ENCODE assay signal across 8 mouse cellular contexts in the genomic region with DNA sequence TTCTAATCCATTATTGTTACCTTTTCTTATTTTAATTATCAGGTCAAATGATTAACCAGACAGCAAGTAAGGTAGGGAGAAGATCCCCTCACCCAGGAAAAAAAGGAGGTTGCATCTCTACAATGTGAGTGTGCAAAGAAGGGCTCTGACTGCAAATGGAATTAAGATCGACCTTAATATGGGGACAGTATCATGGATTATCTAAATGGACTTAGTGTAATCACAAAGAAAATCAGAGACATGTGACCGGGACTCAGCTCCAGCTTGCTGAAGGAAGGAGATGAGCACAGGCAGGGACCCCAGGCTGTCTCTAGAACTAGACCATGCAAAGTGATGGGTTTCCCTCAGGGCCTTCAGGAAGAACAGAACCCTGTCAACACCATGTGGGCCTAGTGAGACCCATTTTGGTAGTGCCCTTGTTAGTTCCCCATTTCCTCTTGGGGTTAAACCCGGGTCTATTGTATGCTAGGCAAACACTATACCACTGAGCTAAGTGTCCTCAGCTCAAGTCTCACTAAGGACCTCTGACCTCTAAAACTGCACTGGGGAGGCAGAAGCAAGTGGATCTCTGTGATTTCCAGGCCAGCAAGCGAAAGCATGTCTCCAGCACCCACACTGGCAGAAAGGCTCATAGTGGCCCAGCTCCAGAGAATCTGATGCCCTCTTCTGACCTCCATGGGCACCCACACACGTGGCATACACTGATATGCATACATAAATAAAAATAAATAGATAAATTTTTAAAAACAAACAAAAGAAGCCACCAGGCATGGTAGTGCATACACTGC.
"Had no signal": no experiment of that assay in that cellular context is flagged by ENCODE, and none has a peak within 500 bp of the region (broad histone marks: within the 10 kb centered on the region; RNA-seq: fewer than 3 reads in every experiment).

No protein-coding gene starts in this region.

- DNase-seq: kidney, adult 8-10 months; kidney, postnatal 10 days; kidney, postnatal 4 days; lung, postnatal 14 days; midbrain, embryonic 14.5 days; right cerebral cortex, adult 18-20 months; right cerebral cortex, postnatal 25 days; thymus, postnatal 14 days had no signal
